Mouse (Mus musculus) MN1 (cell line): ENCODE results near the gene Klhl21.

ENCODE experiments used
- DNase-seq: peaks from one replicate; pipeline ENCODE4 v3.0.0-alpha.2; 2016; ENCODE audit warnings: low spot score

The Klhl21 gene

GRCm38 (mm10) chr4:152008622-152009075 is at the start of gene Klhl21:
TSS of gene Klhl21 (plus strand) at chr4:152008803.
- DNase-seq = peak; percentile 94

GRCm38 (mm10) chr4:151959849-151960512 is 48.6 kb upstream of the Klhl21 start:
- no peak for DNase-seq

- DNase-seq = peak; percentile 60
Measured at GRCm38 (mm10) chr4:151960513-151960854, 48.1 kb upstream of the Klhl21 start.

GRCm38 (mm10) chr4:151962817-151963216 is 45.8 kb upstream of the Klhl21 start:
- no peak for DNase-seq

GRCm38 (mm10) chr4:151968204-151968921 is 40.2 kb upstream of the Klhl21 start:
- DNase-seq = no peak

GRCm38 (mm10) chr4:151972221-151972967 is 36.2 kb upstream of the Klhl21 start:
- DNase-seq = peak; percentile 52

GRCm38 (mm10) chr4:151975441-151975840 is 33.2 kb upstream of the Klhl21 start:
- DNase-seq = peak; percentile 44

GRCm38 (mm10) chr4:151977748-151978147 is 30.9 kb upstream of the Klhl21 start:
- DNase-seq = peak; percentile 81

- peak; percentile 33 for DNase-seq
Measured at GRCm38 (mm10) chr4:151980699-151981098, 27.9 kb upstream of the Klhl21 start.

- DNase-seq = peak; percentile 84
Measured at GRCm38 (mm10) chr4:151981363-151981762, 27.2 kb upstream of the Klhl21 start.

- DNase-seq = no peak
Measured at GRCm38 (mm10) chr4:151983043-151983442, 25.6 kb upstream of the Klhl21 start.

GRCm38 (mm10) chr4:151983560-151983959 is 25.0 kb upstream of the Klhl21 start:
- no peak for DNase-seq

GRCm38 (mm10) chr4:151985886-151986285 is 22.7 kb upstream of the Klhl21 start:
- no peak for DNase-seq

- DNase-seq = no peak
Measured at GRCm38 (mm10) chr4:151986650-151987049, 22.0 kb upstream of the Klhl21 start.

- DNase-seq = no peak
Measured at GRCm38 (mm10) chr4:151988014-151988341, 20.6 kb upstream of the Klhl21 start.

GRCm38 (mm10) chr4:151988342-151989109 is 20.1 kb upstream of the Klhl21 start, which contains the start of gene Thap3:
TSS of gene Thap3 (minus strand) at chr4:151988997.
- peak; percentile 67 for DNase-seq

- no peak for DNase-seq
Measured at GRCm38 (mm10) chr4:151989110-151989488, 19.5 kb upstream of the Klhl21 start.

- DNase-seq = no peak
Measured at GRCm38 (mm10) chr4:151992091-151992490, 16.5 kb upstream of the Klhl21 start.

- DNase-seq = no peak
Measured at GRCm38 (mm10) chr4:151993035-151993434, 15.6 kb upstream of the Klhl21 start.

- DNase-seq = no peak
Measured at GRCm38 (mm10) chr4:151994228-151995171, 14.1 kb upstream of the Klhl21 start.
